Mouse (Mus musculus): ENCODE data around the gene C9.

- TF ChIP-seq E2F4 (IDR thresholded peaks at IDR 0.05; ENCODE audit: insufficient read depth): no peak
- no peak for TF ChIP-seq CEBPB (IDR thresholded peaks at IDR 0.05; ENCODE audit: insufficient read depth, poor library complexity, severe bottlenecking)
- TF ChIP-seq MAX (IDR thresholded peaks at IDR 0.05; ENCODE audit: low read depth): no peak
- no peak for TF ChIP-seq POLR2A (IDR thresholded peaks at IDR 0.05; ENCODE audit: insufficient read length, low read depth)
- TF ChIP-seq USF1 (IDR thresholded peaks at IDR 0.05; ENCODE audit: low read depth): no peak
- no peak for TF ChIP-seq SRF (IDR thresholded peaks at IDR 0.05; ENCODE audit: control insufficient read depth, insufficient read length, low read depth)
- TF ChIP-seq MYOG (IDR thresholded peaks at IDR 0.05; ENCODE audit: control insufficient read depth in 1 of 3, insufficient read depth in 1 of 3, insufficient read length in 2 of 3, low read depth in 2 of 3): no peak
- TF ChIP-seq MYOD1 (IDR thresholded peaks at IDR 0.05; ENCODE audit: control insufficient read depth in 1 of 3, insufficient read length in 2 of 3, low read depth in 2 of 3): no peak
Observed at GRCm38 (mm10) chr15:6398881-6399280, 46.2 kb upstream of the C9 start.

All from myocyte (in vitro differentiated cells).